Mouse (Mus musculus): ENCODE results near the gene Epn2. TPM values are rescaled to one million over a fixed set of nuclear protein-coding genes. Genes with fewer than 3 reads are reported as not detected.

The Epn2 gene
- polyA plus RNA-seq, 1 experiment = 76.0 TPM

DNA sequence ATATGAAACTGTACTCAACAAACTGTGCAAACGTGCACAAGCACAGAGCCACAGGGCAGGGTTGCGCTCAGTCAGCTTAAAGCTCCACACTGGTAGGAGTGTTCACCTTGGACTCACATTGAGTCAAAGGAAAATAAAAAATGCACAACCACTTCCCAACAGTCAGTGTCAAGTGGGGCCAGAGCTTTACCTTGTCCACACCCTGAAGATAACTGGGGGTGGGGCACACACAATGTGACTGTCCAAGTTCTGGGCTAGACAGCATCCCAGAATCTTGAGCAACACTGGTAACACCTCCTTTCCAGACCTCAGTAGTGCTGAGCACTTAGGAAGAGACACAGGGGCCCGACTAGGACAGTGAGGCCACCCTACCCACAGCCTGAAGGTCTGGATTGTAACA is 60.6 kb downstream of the Epn2 start:
- H3K27me3 ChIP-seq (ENCODE audit: control insufficient read depth, insufficient read depth, low read length, poor library complexity, severe bottlenecking) = no peaks in the 10 kb centered on the region
- no peaks in the 10 kb centered on the region for H3K9me3 ChIP-seq (replicated peaks; ENCODE audit: control insufficient read depth, insufficient read depth, low read length, poor library complexity, severe bottlenecking)
- H3K27ac ChIP-seq (ENCODE audit: insufficient read depth, low read length) = no peak overlapping the region
- no peak overlapping the region for H3K9ac ChIP-seq (ENCODE audit: low read depth, poor library complexity, severe bottlenecking)
- H3K36me3 ChIP-seq (ENCODE audit: control insufficient read depth, insufficient read depth, low read length, poor library complexity, severe bottlenecking) = peaks cover 36% of the 10 kb centered on the region
- no peak overlapping the region for H3K4me3 ChIP-seq (ENCODE audit: low read depth, low read length)
- no peaks in the 10 kb centered on the region for H3K4me1 ChIP-seq (ENCODE audit: control insufficient read depth, insufficient read depth, low read length)
- TF ChIP-seq CTCF (IDR thresholded peaks at IDR 0.05; ENCODE audit: low read depth, low read length) (no peak), POLR2A (IDR thresholded peaks at IDR 0.05; ENCODE audit: insufficient read depth, low read length) (no peak), EP300 (IDR thresholded peaks at IDR 0.05; ENCODE audit: insufficient read depth, low read depth, low read length) (no peak)

DNA sequence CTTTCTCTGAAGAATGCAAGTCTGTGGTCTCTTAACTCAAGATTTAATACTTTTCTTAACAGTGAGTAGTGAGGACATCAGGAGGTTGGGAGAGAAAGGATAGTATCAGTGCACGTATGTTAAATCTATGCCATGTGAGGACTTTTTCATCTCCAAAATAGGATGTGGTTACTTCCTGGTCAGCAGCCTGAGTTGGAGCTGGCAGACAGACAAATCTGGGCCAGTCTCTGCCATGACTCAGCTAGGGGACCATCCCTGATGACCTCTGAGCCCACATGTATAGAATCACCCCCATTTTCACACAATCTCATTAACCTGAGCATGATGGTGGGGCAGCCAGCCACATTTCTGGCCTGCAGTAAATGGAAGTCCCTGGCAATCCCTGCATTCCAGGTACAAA is 61.5 kb downstream of the Epn2 start:
- H3K4me3 ChIP-seq (ENCODE audit: low read depth, low read length) = no peak overlapping the region
- TF ChIP-seq CTCF (IDR thresholded peaks at IDR 0.05; ENCODE audit: low read depth, low read length) (no peak), EP300 (IDR thresholded peaks at IDR 0.05; ENCODE audit: insufficient read depth, low read depth, low read length) (no peak), POLR2A (IDR thresholded peaks at IDR 0.05; ENCODE audit: insufficient read depth, low read length) (no peak)
- no peak overlapping the region for H3K27ac ChIP-seq (ENCODE audit: insufficient read depth, low read length)
- no peak overlapping the region for H3K9ac ChIP-seq (ENCODE audit: low read depth, poor library complexity, severe bottlenecking)
- H3K27me3 ChIP-seq (ENCODE audit: control insufficient read depth, insufficient read depth, low read length, poor library complexity, severe bottlenecking) = no peaks in the 10 kb centered on the region
- H3K9me3 ChIP-seq (replicated peaks; ENCODE audit: control insufficient read depth, insufficient read depth, low read length, poor library complexity, severe bottlenecking) = no peaks in the 10 kb centered on the region
- no peaks in the 10 kb centered on the region for H3K4me1 ChIP-seq (ENCODE audit: control insufficient read depth, insufficient read depth, low read length)
- peaks cover 33% of the 10 kb centered on the region for H3K36me3 ChIP-seq (ENCODE audit: control insufficient read depth, insufficient read depth, low read length, poor library complexity, severe bottlenecking)

DNA sequence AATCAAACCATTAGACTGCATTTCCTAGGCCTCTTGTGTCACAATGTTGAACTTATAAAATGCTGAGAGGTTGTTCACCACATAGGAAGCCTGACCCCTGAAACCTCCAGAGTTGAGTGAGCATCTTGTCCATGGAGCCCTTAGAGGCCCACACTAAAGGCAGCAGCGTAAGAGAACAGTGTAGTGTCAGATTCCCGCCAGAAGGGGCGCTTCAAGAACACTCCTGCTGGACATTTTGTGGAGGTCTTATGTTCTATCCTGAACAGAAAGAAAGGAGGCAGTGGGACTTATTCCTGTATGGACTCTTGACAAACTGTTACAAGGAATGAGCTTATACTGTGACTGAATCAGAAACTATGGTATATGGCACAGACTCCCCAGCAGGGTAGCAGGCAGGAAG is 64.5 kb downstream of the Epn2 start:
- TF ChIP-seq POLR2A (IDR thresholded peaks at IDR 0.05; ENCODE audit: insufficient read depth, low read length) = no peak
- peak; percentile 40 for TF ChIP-seq CTCF (IDR thresholded peaks at IDR 0.05; ENCODE audit: low read depth, low read length)
- peaks cover 10% of the 10 kb centered on the region for H3K36me3 ChIP-seq (ENCODE audit: control insufficient read depth, insufficient read depth, low read length, poor library complexity, severe bottlenecking)
- H3K9me3 ChIP-seq (replicated peaks; ENCODE audit: control insufficient read depth, insufficient read depth, low read length, poor library complexity, severe bottlenecking) = no peaks in the 10 kb centered on the region
- H3K9ac ChIP-seq (ENCODE audit: low read depth, poor library complexity, severe bottlenecking) = no peak overlapping the region
- no peaks in the 10 kb centered on the region for H3K4me1 ChIP-seq (ENCODE audit: control insufficient read depth, insufficient read depth, low read length)
- no peak overlapping the region for H3K27ac ChIP-seq (ENCODE audit: insufficient read depth, low read length)
- H3K4me3 ChIP-seq (ENCODE audit: low read depth, low read length) = no peak overlapping the region
- H3K27me3 ChIP-seq (ENCODE audit: control insufficient read depth, insufficient read depth, low read length, poor library complexity, severe bottlenecking) = no peaks in the 10 kb centered on the region

GRCm38 (mm10) chr11:61504713-61505257 is 74.7 kb downstream of the Epn2 start, which contains the start of gene B9d1:
B9d1 (plus strand) TSS chr11:61505144.
- H3K27me3 ChIP-seq (ENCODE audit: control insufficient read depth, insufficient read depth, low read length, poor library complexity, severe bottlenecking) = no peaks in the 10 kb centered on the region
- H3K4me1 ChIP-seq (ENCODE audit: control insufficient read depth, insufficient read depth, low read length) = no peaks in the 10 kb centered on the region
- H3K9ac ChIP-seq (ENCODE audit: low read depth, poor library complexity, severe bottlenecking) = peak within 1 kb of the TSS; percentile 55
- H3K9me3 ChIP-seq (replicated peaks; ENCODE audit: control insufficient read depth, insufficient read depth, low read length, poor library complexity, severe bottlenecking) = no peaks in the 10 kb centered on the region
- TF ChIP-seq EP300 (IDR thresholded peaks at IDR 0.05; ENCODE audit: insufficient read depth, low read depth, low read length) = peak; percentile 26; the same call in 1 of the 2 replicates
- TF ChIP-seq CTCF (IDR thresholded peaks at IDR 0.05; ENCODE audit: low read depth, low read length) = peak; percentile 95
- TF ChIP-seq POLR2A (IDR thresholded peaks at IDR 0.05; ENCODE audit: insufficient read depth, low read length) = no peak
- H3K27ac ChIP-seq (ENCODE audit: insufficient read depth, low read length) = no peak within 1 kb of the TSS
- H3K4me3 ChIP-seq (ENCODE audit: low read depth, low read length) = peak within 1 kb of the TSS; percentile 80
- H3K36me3 ChIP-seq (ENCODE audit: control insufficient read depth, insufficient read depth, low read length, poor library complexity, severe bottlenecking) = no peaks in the 10 kb centered on the region

- H3K9ac ChIP-seq (ENCODE audit: low read depth, poor library complexity, severe bottlenecking) = no peak overlapping the region
- no peaks in the 10 kb centered on the region for H3K9me3 ChIP-seq (replicated peaks; ENCODE audit: control insufficient read depth, insufficient read depth, low read length, poor library complexity, severe bottlenecking)
- TF ChIP-seq EP300 (IDR thresholded peaks at IDR 0.05; ENCODE audit: insufficient read depth, low read depth, low read length) = no peak
- no peak for TF ChIP-seq CTCF (IDR thresholded peaks at IDR 0.05; ENCODE audit: low read depth, low read length)
- no peak for TF ChIP-seq POLR2A (IDR thresholded peaks at IDR 0.05; ENCODE audit: insufficient read depth, low read length)
- H3K4me1 ChIP-seq (ENCODE audit: control insufficient read depth, insufficient read depth, low read length) = no peaks in the 10 kb centered on the region
- no peak overlapping the region for H3K27ac ChIP-seq (ENCODE audit: insufficient read depth, low read length)
- H3K27me3 ChIP-seq (ENCODE audit: control insufficient read depth, insufficient read depth, low read length, poor library complexity, severe bottlenecking) = no peaks in the 10 kb centered on the region
- H3K36me3 ChIP-seq (ENCODE audit: control insufficient read depth, insufficient read depth, low read length, poor library complexity, severe bottlenecking) = no peaks in the 10 kb centered on the region
- no peak overlapping the region for H3K4me3 ChIP-seq (ENCODE audit: low read depth, low read length)
Observed at GRCm38 (mm10) chr11:61503933-61504332, 75.6 kb downstream of the Epn2 start.

DNA sequence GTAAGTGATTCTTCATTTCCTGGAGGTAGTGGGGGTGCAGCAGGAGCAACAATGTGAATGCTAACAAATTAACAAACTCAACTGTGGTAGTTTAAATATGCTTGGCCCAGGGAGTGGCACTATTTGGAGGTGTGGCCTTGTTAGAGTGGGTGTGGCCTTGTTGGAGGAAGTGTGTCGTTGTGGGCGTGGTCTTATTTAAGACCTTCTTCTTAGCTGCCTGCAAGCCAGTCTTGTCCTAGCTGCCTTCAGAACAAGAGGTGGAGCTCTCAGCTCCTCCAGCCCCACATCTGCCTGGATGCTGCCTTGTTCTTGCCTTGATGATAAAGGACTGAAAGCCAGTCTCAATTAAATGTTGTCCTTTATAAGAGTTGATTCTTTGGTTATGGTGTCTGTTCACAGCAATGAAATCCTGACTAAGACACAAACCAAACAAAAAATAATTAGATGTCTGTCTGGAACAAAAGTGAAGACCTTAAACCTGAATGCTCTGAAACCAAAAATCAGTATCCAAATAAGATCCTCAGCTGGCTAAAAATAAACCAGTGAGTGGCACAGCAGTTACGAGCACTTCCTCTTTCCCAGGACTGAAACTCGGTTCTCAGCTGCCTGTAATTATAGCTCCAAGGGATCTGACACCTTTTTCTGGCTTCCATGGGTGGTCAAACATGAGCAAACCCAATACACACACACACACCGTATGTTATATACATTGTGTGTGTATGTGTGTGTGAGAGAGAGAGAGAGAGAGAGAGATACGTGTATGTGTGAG is 80.6 kb downstream of the Epn2 start:
- H3K27me3 ChIP-seq (ENCODE audit: control insufficient read depth, insufficient read depth, low read length, poor library complexity, severe bottlenecking) = no peaks in the 10 kb centered on the region
- TF ChIP-seq EP300 (IDR thresholded peaks at IDR 0.05; ENCODE audit: insufficient read depth, low read depth, low read length) (no peak), CTCF (IDR thresholded peaks at IDR 0.05; ENCODE audit: low read depth, low read length) (no peak), POLR2A (IDR thresholded peaks at IDR 0.05; ENCODE audit: insufficient read depth, low read length) (no peak)
- no peaks in the 10 kb centered on the region for H3K36me3 ChIP-seq (ENCODE audit: control insufficient read depth, insufficient read depth, low read length, poor library complexity, severe bottlenecking)
- no peaks in the 10 kb centered on the region for H3K9me3 ChIP-seq (replicated peaks; ENCODE audit: control insufficient read depth, insufficient read depth, low read length, poor library complexity, severe bottlenecking)
- no peak overlapping the region for H3K4me3 ChIP-seq (ENCODE audit: low read depth, low read length)
- H3K9ac ChIP-seq (ENCODE audit: low read depth, poor library complexity, severe bottlenecking) = no peak overlapping the region
- no peaks in the 10 kb centered on the region for H3K4me1 ChIP-seq (ENCODE audit: control insufficient read depth, insufficient read depth, low read length)
- no peak overlapping the region for H3K27ac ChIP-seq (ENCODE audit: insufficient read depth, low read length)

Measured in ES-Bruce4 (cell line).